Mouse (Mus musculus) E14TG2a.4 (cell line): ENCODE measurements around the gene Vcl.

Experiments
- H3K27me3 ChIP-seq: 2 replicates; pipeline ENCODE4 v1.6.1; 2014; ENCODE audit warnings: low read length, control low read depth; ENCODE audit not compliant: insufficient read depth
- H3K36me3 ChIP-seq: 2 replicates; pipeline ENCODE4 v1.6.1; 2014; ENCODE audit warnings: low read length, control low read depth; ENCODE audit not compliant: insufficient read depth
- H3K4me1 ChIP-seq: replicated peaks from 2 replicates; pipeline ENCODE4 v1.6.1; 2014; ENCODE audit warnings: low read depth, low read length, control low read depth
- H3K4me3 ChIP-seq: replicated peaks from 2 replicates; pipeline ENCODE4 v1.5.1; 2014; ENCODE audit warnings: mild to moderate bottlenecking, low read length
- H3K9me3 ChIP-seq: 2 replicates; pipeline ENCODE4 v1.6.1; 2014; ENCODE audit warnings: low read length, control low read depth
- CTCF ChIP-seq: conservative IDR thresholded peaks from 2 replicates; pipeline ENCODE4 v1.5.1; 2014; ENCODE audit warnings: low read length
- NANOG ChIP-seq: IDR thresholded peaks from 2 replicates; pipeline ENCODE4 v1.6.1; 2014; ENCODE audit warnings: borderline replicate concordance, low read length, mixed read lengths
- POU5F1 ChIP-seq: IDR thresholded peaks from 2 replicates; pipeline ENCODE4 v1.6.1; 2014; ENCODE audit warnings: low read length, borderline replicate concordance

The Vcl gene

GRCm38 (mm10) chr14:20903137-20903536, 26.1 kb upstream of the Vcl start:
- H3K27me3 ChIP-seq = no peaks in the 10 kb centered on the region
- no peaks in the 10 kb centered on the region for H3K36me3 ChIP-seq
- no peak overlapping the region for H3K4me3 ChIP-seq
- TF ChIP-seq CTCF = no peak
- no peak for TF ChIP-seq POU5F1
- H3K9me3 ChIP-seq = no peaks in the 10 kb centered on the region
- H3K4me1 ChIP-seq = no peaks in the 10 kb centered on the region

DNA sequence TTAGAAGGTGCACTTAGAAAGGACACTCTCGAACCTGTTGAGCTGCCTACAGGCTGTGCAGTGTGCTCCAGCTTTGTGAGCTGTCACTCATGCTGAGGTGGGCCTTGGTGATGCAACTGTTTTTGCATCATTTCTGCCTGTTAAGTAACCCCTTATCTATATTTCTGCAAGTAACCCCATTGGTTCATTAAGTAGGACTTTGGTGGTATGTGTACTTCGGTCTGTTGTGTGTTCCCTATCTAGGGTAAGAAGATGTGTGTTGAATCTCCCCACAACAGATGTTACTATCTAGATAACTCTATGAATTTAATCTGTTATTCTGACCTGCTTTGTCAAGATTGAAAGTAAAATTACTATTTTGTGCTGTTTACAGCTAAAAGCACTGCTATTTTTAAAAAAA, 17.4 kb upstream of the Vcl start:
- H3K4me3 ChIP-seq = no peak overlapping the region
- TF ChIP-seq NANOG (no peak), POU5F1 (no peak), CTCF (no peak)
- no peaks in the 10 kb centered on the region for H3K4me1 ChIP-seq
- H3K9me3 ChIP-seq = no peaks in the 10 kb centered on the region
- H3K36me3 ChIP-seq = no peaks in the 10 kb centered on the region
- 0 out of 2 replicates have a peak, but pooled peaks cover 3% of the 10 kb centered on the region for H3K27me3 ChIP-seq

DNA sequence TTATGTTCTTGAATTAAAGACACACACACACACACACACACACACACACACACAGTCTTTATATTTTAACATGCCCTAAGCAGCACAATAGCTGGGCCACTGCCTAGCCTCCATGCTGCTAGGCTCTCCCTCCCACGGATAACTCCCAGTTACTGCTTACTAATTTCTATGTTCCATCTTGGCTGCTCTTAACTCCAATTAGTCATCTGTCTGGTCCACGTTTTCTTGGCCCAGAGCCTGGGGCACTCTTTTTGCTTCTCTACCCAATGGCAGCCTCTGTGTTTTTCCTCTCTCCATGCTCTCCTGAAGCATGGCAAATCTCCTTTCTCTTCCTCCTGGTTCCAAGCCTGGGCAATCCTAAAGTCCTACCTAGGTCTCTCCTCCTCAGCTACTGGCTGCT, 14.8 kb upstream of the Vcl start:
- Histone ChIP-seq H3K4me3 (no peak overlapping the region), H3K27me3 (0 out of 2 replicates have a peak, but pooled peaks cover 7% of the 10 kb centered on the region), H3K36me3 (no peaks in the 10 kb centered on the region), H3K9me3 (no peaks in the 10 kb centered on the region), H3K4me1 (no peaks in the 10 kb centered on the region)
- TF ChIP-seq POU5F1 (no peak), NANOG (no peak), CTCF (no peak)

- no peak overlapping the region for H3K4me3 ChIP-seq
- H3K4me1 ChIP-seq = no peaks in the 10 kb centered on the region
- no peaks in the 10 kb centered on the region for H3K9me3 ChIP-seq
- no peaks in the 10 kb centered on the region for H3K36me3 ChIP-seq
- TF ChIP-seq NANOG = no peak
- no peak for TF ChIP-seq CTCF
- no peak for TF ChIP-seq POU5F1
- 0 out of 2 replicates have a peak, but pooled peaks cover 7% of the 10 kb centered on the region for H3K27me3 ChIP-seq
Observed at GRCm38 (mm10) chr14:20916625-20917612, 12.3 kb upstream of the Vcl start.

DNA sequence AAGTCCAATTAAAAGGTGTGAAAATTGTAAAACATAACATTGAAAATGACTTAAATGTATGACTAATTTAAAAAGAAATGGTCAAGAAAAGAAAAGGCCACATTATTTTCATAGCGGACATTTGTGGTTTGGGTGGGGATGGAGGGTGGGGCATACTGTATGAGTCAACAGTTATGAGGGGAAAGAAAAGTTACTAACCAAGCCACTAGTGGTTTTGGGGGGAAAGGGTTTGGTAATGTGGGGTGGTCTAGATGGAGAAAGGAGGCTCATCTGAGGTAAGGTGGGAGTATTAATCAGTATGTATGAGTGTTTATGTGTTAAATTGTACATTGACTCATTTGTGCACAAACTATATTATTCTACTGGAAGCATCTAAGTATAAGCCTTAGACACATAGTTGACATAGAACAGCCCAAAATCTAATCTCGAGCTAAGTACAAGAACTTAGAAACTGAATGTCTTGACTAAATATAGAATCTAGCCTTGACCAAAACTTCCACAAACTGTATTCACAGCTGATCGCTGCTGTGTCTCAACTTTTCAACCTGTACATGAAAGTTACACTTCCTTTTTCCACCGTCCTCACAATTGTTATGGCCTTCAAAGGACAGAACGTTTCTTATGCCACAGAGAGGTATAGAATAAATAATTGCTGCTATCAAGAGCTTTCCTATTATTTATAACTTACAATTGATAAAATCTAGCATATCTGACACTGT, 5.0 kb upstream of the Vcl start:
- TF ChIP-seq CTCF (no peak), NANOG (no peak), POU5F1 (no peak)
- Histone ChIP-seq H3K27me3 (peaks cover 4% of the 10 kb centered on the region), H3K4me3 (no peak overlapping the region), H3K4me1 (peaks cover 12% of the 10 kb centered on the region), H3K9me3 (no peaks in the 10 kb centered on the region), H3K36me3 (no peaks in the 10 kb centered on the region)

- Histone ChIP-seq H3K4me1 (peaks cover 27% of the 10 kb centered on the region), H3K36me3 (peaks cover 3% of the 10 kb centered on the region; the same call in 1 of the 2 replicates), H3K4me3 (no peak overlapping the region), H3K9me3 (no peaks in the 10 kb centered on the region), H3K27me3 (peaks cover 4% of the 10 kb centered on the region; the same call in 1 of the 2 replicates)
- TF ChIP-seq NANOG = no peak
- TF ChIP-seq POU5F1 = no peak
- TF ChIP-seq CTCF = no peak
Observed at GRCm38 (mm10) chr14:20927470-20928307, 1.5 kb upstream of the Vcl start.

DNA sequence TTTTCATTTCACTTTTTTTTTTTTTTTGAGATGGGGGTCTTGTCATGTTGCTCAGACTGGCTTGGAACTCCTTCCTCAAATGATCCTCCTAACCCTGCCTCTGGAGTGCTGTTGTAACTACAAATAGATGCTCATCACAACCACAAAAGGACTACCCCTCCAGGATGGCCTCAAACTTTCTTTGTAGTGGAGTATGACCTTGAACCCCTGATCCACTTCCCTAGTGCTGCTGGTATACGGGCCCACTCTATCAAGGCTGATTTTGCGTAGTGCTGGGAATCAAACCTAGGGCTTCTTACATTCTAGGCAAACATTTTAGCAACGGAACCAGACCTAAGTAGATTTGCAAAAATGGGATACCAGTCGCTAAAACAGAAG, 901 bp upstream of the Vcl start:
- H3K4me1 ChIP-seq = peaks cover 27% of the 10 kb centered on the region
- TF ChIP-seq CTCF (no peak), NANOG (no peak), POU5F1 (no peak)
- H3K9me3 ChIP-seq = no peaks in the 10 kb centered on the region
- H3K4me3 ChIP-seq = peak overlapping the region; percentile 75
- peaks cover 4% of the 10 kb centered on the region; the same call in 1 of the 2 replicates for H3K27me3 ChIP-seq
- H3K36me3 ChIP-seq = peaks cover 3% of the 10 kb centered on the region; the same call in 1 of the 2 replicates

GRCm38 (mm10) chr14:20929814-20930434, 726 bp downstream of the Vcl start:
- Histone ChIP-seq H3K4me3 (peak overlapping the region; percentile 99), H3K4me1 (peaks cover 35% of the 10 kb centered on the region), H3K9me3 (no peaks in the 10 kb centered on the region), H3K27me3 (peaks cover 4% of the 10 kb centered on the region; the same call in 1 of the 2 replicates), H3K36me3 (peaks cover 3% of the 10 kb centered on the region; the same call in 1 of the 2 replicates)
- TF ChIP-seq NANOG (no peak), CTCF (no peak), POU5F1 (no peak)
